Mouse (Mus musculus): Measurements from ENCODE around the gene Mapkap1. TPM values are rescaled to one million over a fixed set of nuclear protein-coding genes. Genes with fewer than 3 reads are reported as not detected.

Gene Mapkap1
- 10 to 100 TPM; 64.9 to 70.3 TPM for total RNA-seq (2021)
- long read RNA-seq, transcript Mapkap1-209 (12 exons, 3,111 nt), result major isoform, 34 of 97 reads
- long read RNA-seq, partial matches to known transcripts, result 2 of 97 reads
- long read RNA-seq, other reads (novel, unspliced or antisense), result 60 of 97 reads

GRCm38 (mm10) chr2:34406601-34407464, at the start of gene Mapkap1:
Gene Mapkap1, plus strand, starts transcription at chr2:34406771.
- peak; percentile 96 to 97 for DNase-seq (ENCODE audit: low spot score in 2 of 2)

GRCm38 (mm10) chr2:34363678-34364077, 42.9 kb upstream of the Mapkap1 start:
- DNase-seq (ENCODE audit: low spot score in 2 of 2), result no peak

GRCm38 (mm10) chr2:34367024-34367423, 39.5 kb upstream of the Mapkap1 start:
- no peak for DNase-seq (ENCODE audit: low spot score in 2 of 2)

- no peak for DNase-seq (ENCODE audit: low spot score in 2 of 2)
Measured at GRCm38 (mm10) chr2:34368396-34368795, 38.2 kb upstream of the Mapkap1 start.

- DNase-seq (ENCODE audit: low spot score in 2 of 2), result no peak
Measured at GRCm38 (mm10) chr2:34370349-34370724, 36.2 kb upstream of the Mapkap1 start.

GRCm38 (mm10) chr2:34370725-34371440, 35.7 kb upstream of the Mapkap1 start:
- no peak for DNase-seq (ENCODE audit: low spot score in 2 of 2)

GRCm38 (mm10) chr2:34371441-34372304, 34.9 kb upstream of the Mapkap1 start:
- no peak for DNase-seq (ENCODE audit: low spot score in 2 of 2)

GRCm38 (mm10) chr2:34372305-34373301, 34.0 kb upstream of the Mapkap1 start, which contains the start of gene Pbx3:
Gene Pbx3, minus strand, starts transcription at chr2:34373142.
- DNase-seq (ENCODE audit: low spot score in 2 of 2), result peak; percentile 81 to 92

GRCm38 (mm10) chr2:34373886-34374285, 32.7 kb upstream of the Mapkap1 start:
- peak in 1 of 2 experiments; percentile 12 for DNase-seq (ENCODE audit: low spot score in 2 of 2)

GRCm38 (mm10) chr2:34374349-34374748, 32.2 kb upstream of the Mapkap1 start:
- no peak for DNase-seq (ENCODE audit: low spot score in 2 of 2)

GRCm38 (mm10) chr2:34378930-34379329, 27.6 kb upstream of the Mapkap1 start:
- DNase-seq (ENCODE audit: low spot score in 2 of 2), result no peak

- no peak for DNase-seq (ENCODE audit: low spot score in 2 of 2)
Measured at GRCm38 (mm10) chr2:34399535-34399934, 7.0 kb upstream of the Mapkap1 start.

- no peak for DNase-seq (ENCODE audit: low spot score in 2 of 2)
Measured at GRCm38 (mm10) chr2:34407596-34407995, 1.0 kb downstream of the Mapkap1 start.

GRCm38 (mm10) chr2:34408341-34408740, 1.8 kb downstream of the Mapkap1 start:
- no peak for DNase-seq (ENCODE audit: low spot score in 2 of 2)

- no peak for DNase-seq (ENCODE audit: low spot score in 2 of 2)
Measured at GRCm38 (mm10) chr2:34409741-34410340, 3.3 kb downstream of the Mapkap1 start.

- no peak for DNase-seq (ENCODE audit: low spot score in 2 of 2)
Measured at GRCm38 (mm10) chr2:34420256-34420655, 13.7 kb downstream of the Mapkap1 start.

- no peak for DNase-seq (ENCODE audit: low spot score in 2 of 2)
Measured at GRCm38 (mm10) chr2:34424186-34424585, 17.6 kb downstream of the Mapkap1 start.

GRCm38 (mm10) chr2:34425573-34426223, 19.1 kb downstream of the Mapkap1 start:
- no peak for DNase-seq (ENCODE audit: low spot score in 2 of 2)

GRCm38 (mm10) chr2:34430663-34431062, 24.1 kb downstream of the Mapkap1 start:
- DNase-seq (ENCODE audit: low spot score in 2 of 2), result no peak
